Mouse (Mus musculus): ENCODE results near the gene C1qtnf6. TPM values are rescaled to one million over a fixed set of nuclear protein-coding genes. Genes with fewer than 3 reads are reported as not detected.

C1qtnf6 gene
- polyA plus RNA-seq, 1 experiment: 8.1 TPM

GRCm38 (mm10) chr15:78524163-78524562 lies 7.1 kb downstream of the C1qtnf6 start:
- H3K27me3 ChIP-seq (ENCODE audit: control insufficient read depth, insufficient read depth, low read length): no peaks in the 10 kb centered on the region
- no peak overlapping the region for H3K27ac ChIP-seq (ENCODE audit: insufficient read depth, low read depth, low read length)
- TF ChIP-seq CTCF (IDR thresholded peaks at IDR 0.05; ENCODE audit: extremely low read depth, insufficient read length, insufficient replicate concordance, low read depth, low read length) (no peak), POLR2A (IDR thresholded peaks at IDR 0.05; ENCODE audit: low read depth, low read length) (no peak)
- no peaks in the 10 kb centered on the region for H3K36me3 ChIP-seq (ENCODE audit: control insufficient read depth, insufficient read depth, low read length)
- 94% methylated on average over 5 of the region's 5 CpGs for WGBS
- no peak overlapping the region for H3K4me3 ChIP-seq (ENCODE audit: low read depth, low read length)
- H3K4me1 ChIP-seq (ENCODE audit: control insufficient read depth, insufficient read depth, insufficient read length, low read length): peaks cover 10% of the 10 kb centered on the region

- 80% methylated on average over 6 of the region's 6 CpGs for WGBS
- H3K27ac ChIP-seq (ENCODE audit: insufficient read depth, low read depth, low read length): no peak overlapping the region
- H3K27me3 ChIP-seq (ENCODE audit: control insufficient read depth, insufficient read depth, low read length): no peaks in the 10 kb centered on the region
- no peak overlapping the region for H3K4me3 ChIP-seq (ENCODE audit: low read depth, low read length)
- peaks cover 6% of the 10 kb centered on the region for H3K4me1 ChIP-seq (ENCODE audit: control insufficient read depth, insufficient read depth, insufficient read length, low read length)
- H3K36me3 ChIP-seq (ENCODE audit: control insufficient read depth, insufficient read depth, low read length): no peaks in the 10 kb centered on the region
- TF ChIP-seq POLR2A (IDR thresholded peaks at IDR 0.05; ENCODE audit: low read depth, low read length): no peak
- no peak for TF ChIP-seq CTCF (IDR thresholded peaks at IDR 0.05; ENCODE audit: extremely low read depth, insufficient read length, insufficient replicate concordance, low read depth, low read length)
Observed at GRCm38 (mm10) chr15:78521892-78522291, 9.3 kb downstream of the C1qtnf6 start.

GRCm38 (mm10) chr15:78521331-78521730 lies 9.9 kb downstream of the C1qtnf6 start:
- Histone ChIP-seq H3K36me3 (ENCODE audit: control insufficient read depth, insufficient read depth, low read length) (no peaks in the 10 kb centered on the region), H3K4me1 (ENCODE audit: control insufficient read depth, insufficient read depth, insufficient read length, low read length) (peaks cover 6% of the 10 kb centered on the region), H3K27ac (ENCODE audit: insufficient read depth, low read depth, low read length) (no peak overlapping the region), H3K4me3 (ENCODE audit: low read depth, low read length) (no peak overlapping the region), H3K27me3 (ENCODE audit: control insufficient read depth, insufficient read depth, low read length) (no peaks in the 10 kb centered on the region)
- WGBS: 69% methylated on average over 8 of the region's 8 CpGs
- TF ChIP-seq CTCF (IDR thresholded peaks at IDR 0.05; ENCODE audit: extremely low read depth, insufficient read length, insufficient replicate concordance, low read depth, low read length) (no peak), POLR2A (IDR thresholded peaks at IDR 0.05; ENCODE audit: low read depth, low read length) (no peak)

GRCm38 (mm10) chr15:78520112-78520715 lies 11.0 kb downstream of the C1qtnf6 start:
- no peak overlapping the region for H3K4me3 ChIP-seq (ENCODE audit: low read depth, low read length)
- WGBS: 42% methylated on average over 13 of the region's 13 CpGs
- TF ChIP-seq POLR2A (IDR thresholded peaks at IDR 0.05; ENCODE audit: low read depth, low read length) (no peak), CTCF (IDR thresholded peaks at IDR 0.05; ENCODE audit: extremely low read depth, insufficient read length, insufficient replicate concordance, low read depth, low read length) (no peak)
- no peaks in the 10 kb centered on the region for H3K27me3 ChIP-seq (ENCODE audit: control insufficient read depth, insufficient read depth, low read length)
- H3K36me3 ChIP-seq (ENCODE audit: control insufficient read depth, insufficient read depth, low read length): no peaks in the 10 kb centered on the region
- peaks cover 6% of the 10 kb centered on the region for H3K4me1 ChIP-seq (ENCODE audit: control insufficient read depth, insufficient read depth, insufficient read length, low read length)
- no peak overlapping the region for H3K27ac ChIP-seq (ENCODE audit: insufficient read depth, low read depth, low read length)

GRCm38 (mm10) chr15:78518221-78518620 lies 13.0 kb downstream of the C1qtnf6 start:
- WGBS: 65% methylated on average over 7 of the region's 7 CpGs
- Histone ChIP-seq H3K27ac (ENCODE audit: insufficient read depth, low read depth, low read length) (no peak overlapping the region), H3K27me3 (ENCODE audit: control insufficient read depth, insufficient read depth, low read length) (no peaks in the 10 kb centered on the region), H3K4me3 (ENCODE audit: low read depth, low read length) (no peak overlapping the region), H3K4me1 (ENCODE audit: control insufficient read depth, insufficient read depth, insufficient read length, low read length) (peaks cover 8% of the 10 kb centered on the region), H3K36me3 (ENCODE audit: control insufficient read depth, insufficient read depth, low read length) (no peaks in the 10 kb centered on the region)
- TF ChIP-seq POLR2A (IDR thresholded peaks at IDR 0.05; ENCODE audit: low read depth, low read length): no peak
- no peak for TF ChIP-seq CTCF (IDR thresholded peaks at IDR 0.05; ENCODE audit: extremely low read depth, insufficient read length, insufficient replicate concordance, low read depth, low read length)

GRCm38 (mm10) chr15:78515759-78516158 lies 15.5 kb downstream of the C1qtnf6 start:
- TF ChIP-seq POLR2A (IDR thresholded peaks at IDR 0.05; ENCODE audit: low read depth, low read length) (no peak), CTCF (IDR thresholded peaks at IDR 0.05; ENCODE audit: extremely low read depth, insufficient read length, insufficient replicate concordance, low read depth, low read length) (no peak)
- Histone ChIP-seq H3K27me3 (ENCODE audit: control insufficient read depth, insufficient read depth, low read length) (no peaks in the 10 kb centered on the region), H3K27ac (ENCODE audit: insufficient read depth, low read depth, low read length) (no peak overlapping the region), H3K4me1 (ENCODE audit: control insufficient read depth, insufficient read depth, insufficient read length, low read length) (peaks cover 14% of the 10 kb centered on the region), H3K4me3 (ENCODE audit: low read depth, low read length) (no peak overlapping the region), H3K36me3 (ENCODE audit: control insufficient read depth, insufficient read depth, low read length) (no peaks in the 10 kb centered on the region)
- 63% methylated on average over 6 of the region's 6 CpGs for WGBS

GRCm38 (mm10) chr15:78514393-78515146 lies 16.6 kb downstream of the C1qtnf6 start:
- WGBS: 16% methylated on average over 7 of the region's 7 CpGs
- TF ChIP-seq CTCF (IDR thresholded peaks at IDR 0.05; ENCODE audit: extremely low read depth, insufficient read length, insufficient replicate concordance, low read depth, low read length) (peak; percentile 81; the same call in 1 of the 2 replicates), POLR2A (IDR thresholded peaks at IDR 0.05; ENCODE audit: low read depth, low read length) (no peak)
- H3K27me3 ChIP-seq (ENCODE audit: control insufficient read depth, insufficient read depth, low read length): no peaks in the 10 kb centered on the region
- no peak overlapping the region for H3K27ac ChIP-seq (ENCODE audit: insufficient read depth, low read depth, low read length)
- H3K36me3 ChIP-seq (ENCODE audit: control insufficient read depth, insufficient read depth, low read length): no peaks in the 10 kb centered on the region
- H3K4me1 ChIP-seq (ENCODE audit: control insufficient read depth, insufficient read depth, insufficient read length, low read length): peaks cover 7% of the 10 kb centered on the region; the same call in 1 of the 2 replicates
- no peak overlapping the region for H3K4me3 ChIP-seq (ENCODE audit: low read depth, low read length)

Data from small intestine, adult 2 months (tissue).